Mouse (Mus musculus): ENCODE data around the gene Wfdc9.

DNA sequence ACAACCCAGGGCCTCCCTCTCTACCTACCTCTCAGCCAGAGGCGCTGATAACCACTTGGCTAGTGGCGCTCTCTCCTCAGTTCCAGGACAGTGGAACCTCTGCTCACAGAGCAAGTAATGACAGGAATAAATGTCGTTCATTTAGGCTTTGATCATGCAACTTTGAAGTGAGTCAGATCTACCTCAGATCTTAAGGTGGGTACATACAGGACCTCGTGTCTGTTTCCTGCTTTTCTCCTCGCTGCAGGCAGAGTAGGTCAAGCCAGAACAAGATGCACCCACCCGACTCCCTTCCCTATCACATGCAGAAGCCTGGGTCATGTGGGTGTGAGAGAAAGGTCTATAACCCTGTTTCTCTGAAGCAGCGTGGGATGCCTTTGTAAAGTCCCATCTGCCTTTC, 17.6 kb upstream of the Wfdc9 start, which contains the start of gene Wfdc11:
- TF ChIP-seq CTCF (IDR thresholded peaks at IDR 0.05; ENCODE audit: low read depth, low read length) (no peak), POLR2AphosphoS5 (IDR thresholded peaks at IDR 0.05; ENCODE audit: insufficient replicate concordance, low read depth, low read length) (no peak)

Measured in G1E (cell line).